Mouse (Mus musculus) heart, embryonic 13.5 days (tissue): Measurements from ENCODE around the gene Abhd14b. TPM values are rescaled to one million over a fixed set of nuclear protein-coding genes. Genes with fewer than 3 reads are reported as not detected.

Experiments used
- ATAC-seq: fragments of 200-750 bp; cut with Nextera tagmentation; 2 replicates; pipeline ENCODE4 v1.8.0; 2017; ENCODE audit warnings: moderate TSS enrichment; ENCODE audit not compliant: insufficient number of reproducible peaks, low FRiP score, low TSS enrichment; ENCODE audit errors: extremely low read depth
- H3K27ac ChIP-seq: fragments of 300-500 bp; sonication (generic); replicated peaks from 2 replicates; pipeline ENCODE4 v1.5.1; 2015; ENCODE audit warnings: moderate library complexity, mild to moderate bottlenecking, inconsistent platforms
- H3K27me3 ChIP-seq: fragments of 300-500 bp; sonication (generic); replicated peaks from 2 replicates; pipeline ENCODE4 v1.6.1; 2015; ENCODE audit warnings: mild to moderate bottlenecking, inconsistent platforms
- H3K36me3 ChIP-seq: fragments of 300-500 bp; sonication (generic); 2 replicates; pipeline ENCODE4 v1.6.1; 2015; ENCODE audit warnings: mild to moderate bottlenecking, inconsistent platforms
- H3K4me1 ChIP-seq: fragments of 300-500 bp; sonication (generic); 2 replicates; pipeline ENCODE4 v1.6.1; 2015; ENCODE audit warnings: inconsistent platforms
- H3K4me2 ChIP-seq: fragments of 300-500 bp; sonication (generic); 2 replicates; pipeline ENCODE4 v1.6.1; 2015; ENCODE audit warnings: inconsistent platforms, mild to moderate bottlenecking, moderate library complexity
- H3K4me3 ChIP-seq: fragments of 300-500 bp; sonication (generic); 2 replicates; pipeline ENCODE4 v1.5.1; 2015; ENCODE audit warnings: moderate library complexity, mild to moderate bottlenecking, inconsistent platforms
- H3K9ac ChIP-seq: fragments of 300-500 bp; sonication (generic); 2 replicates; pipeline ENCODE4 v1.6.1; 2015; ENCODE audit warnings: inconsistent platforms, mild to moderate bottlenecking, moderate library complexity
- H3K9me3 ChIP-seq: fragments of 300-500 bp; sonication (generic); 2 replicates; pipeline ENCODE4 v1.6.1; 2016; ENCODE audit warnings: inconsistent platforms
- WGBS: fragments of 180-500 bp; shearing (Covaris S2); methylation state at CpG from one replicate; pipeline ENCODE4 v1.1.7; 2015; ENCODE audit warnings: mixed read lengths; 5-methylcytosine and 5-hydroxymethylcytosine counted together
- polyA plus RNA-seq: library from polyadenylated mRNA; unstranded; fragments of >200 nt; fragmentation: Nextera tagmentation; extraction: Ambion mirVana; gene quantifications from 2 replicates; pipeline ENCODE4 v1.2.1, GENCODE M21; 2015

The Abhd14b gene
- polyA plus RNA-seq, 1 experiment from 2014 or later = 7.4 TPM

GRCm38 (mm10) chr9:106461026-106461415, 13.8 kb downstream of the Abhd14b start:
- Histone ChIP-seq H3K4me2 (no peak overlapping the region), H3K4me1 (peaks cover 51% of the 10 kb centered on the region), H3K36me3 (peaks cover 53% of the 10 kb centered on the region), H3K4me3 (no peak overlapping the region), H3K9ac (no peak overlapping the region), H3K27ac (no peak overlapping the region), H3K9me3 (no peaks in the 10 kb centered on the region), H3K27me3 (peaks cover 18% of the 10 kb centered on the region)
- WGBS = 83% methylated on average over 9 of the region's 9 CpGs
- ATAC-seq = no peak

- H3K9ac ChIP-seq = no peak overlapping the region
- no peak overlapping the region for H3K27ac ChIP-seq
- H3K4me1 ChIP-seq = peaks cover 43% of the 10 kb centered on the region
- H3K4me3 ChIP-seq = no peak overlapping the region
- no peak overlapping the region for H3K4me2 ChIP-seq
- no peaks in the 10 kb centered on the region for H3K9me3 ChIP-seq
- no peak for ATAC-seq
- whole genome bisulfite sequencing = 79% methylated on average over 16 of the region's 16 CpGs
- H3K27me3 ChIP-seq = peaks cover 21% of the 10 kb centered on the region
- peaks cover 53% of the 10 kb centered on the region for H3K36me3 ChIP-seq
Measured at GRCm38 (mm10) chr9:106461641-106462429, 14.6 kb downstream of the Abhd14b start.

DNA sequence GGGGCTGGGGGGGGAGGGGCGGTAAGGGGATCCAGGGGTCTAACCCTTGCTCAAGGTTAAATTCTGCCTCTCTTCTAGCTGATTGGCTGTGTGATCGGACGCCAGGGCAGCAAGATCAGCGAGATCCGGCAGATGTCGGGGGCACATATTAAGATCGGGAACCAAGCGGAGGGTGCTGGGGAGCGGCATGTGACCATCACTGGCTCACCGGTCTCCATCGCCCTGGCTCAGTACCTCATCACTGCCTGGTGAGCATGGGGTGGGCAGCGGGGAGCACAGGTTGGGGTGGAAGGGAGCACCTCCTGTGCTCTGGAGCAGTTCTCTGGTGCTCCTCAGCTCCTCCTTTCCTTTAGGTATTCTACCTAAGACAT, 15.2 kb downstream of the Abhd14b start:
- Histone ChIP-seq H3K27ac (no peak overlapping the region), H3K27me3 (peaks cover 21% of the 10 kb centered on the region), H3K4me1 (peaks cover 37% of the 10 kb centered on the region), H3K4me3 (no peak overlapping the region), H3K9ac (no peak overlapping the region), H3K9me3 (no peaks in the 10 kb centered on the region), H3K4me2 (no peak overlapping the region), H3K36me3 (peaks cover 53% of the 10 kb centered on the region)
- WGBS = 85% methylated on average over 12 of the region's 12 CpGs
- no peak for ATAC-seq

GRCm38 (mm10) chr9:106463122-106464063, 16.1 kb downstream of the Abhd14b start:
- Histone ChIP-seq H3K27ac (no peak overlapping the region), H3K4me2 (no peak overlapping the region), H3K4me3 (no peak overlapping the region), H3K4me1 (peaks cover 28% of the 10 kb centered on the region), H3K27me3 (peaks cover 21% of the 10 kb centered on the region), H3K9me3 (no peaks in the 10 kb centered on the region), H3K36me3 (peaks cover 46% of the 10 kb centered on the region), H3K9ac (no peak overlapping the region)
- ATAC-seq = no peak
- 81% methylated on average over 21 of the region's 21 CpGs for WGBS

GRCm38 (mm10) chr9:106464751-106465541, 17.7 kb downstream of the Abhd14b start:
- Histone ChIP-seq H3K4me2 (peak overlapping the region; percentile 98), H3K4me1 (peaks cover 18% of the 10 kb centered on the region), H3K4me3 (peak overlapping the region; percentile 65), H3K9ac (peak overlapping the region; percentile 84), H3K27me3 (peaks cover 21% of the 10 kb centered on the region), H3K9me3 (no peaks in the 10 kb centered on the region), H3K36me3 (peaks cover 41% of the 10 kb centered on the region), H3K27ac (peak overlapping the region; percentile 46)
- peak; percentile 23; the same call in 1 of the 2 replicates for ATAC-seq
- WGBS = 2% methylated on average over 99 of the region's 99 CpGs

GRCm38 (mm10) chr9:106465571-106466200, 18.4 kb downstream of the Abhd14b start, which contains the start of gene Gpr62:
Gene Gpr62, minus strand, starts transcription at chr9:106465938.
- peak within 1 kb of the TSS; percentile 46 for H3K27ac ChIP-seq
- WGBS = 33% methylated on average over 26 of the region's 26 CpGs
- no peak for ATAC-seq

DNA sequence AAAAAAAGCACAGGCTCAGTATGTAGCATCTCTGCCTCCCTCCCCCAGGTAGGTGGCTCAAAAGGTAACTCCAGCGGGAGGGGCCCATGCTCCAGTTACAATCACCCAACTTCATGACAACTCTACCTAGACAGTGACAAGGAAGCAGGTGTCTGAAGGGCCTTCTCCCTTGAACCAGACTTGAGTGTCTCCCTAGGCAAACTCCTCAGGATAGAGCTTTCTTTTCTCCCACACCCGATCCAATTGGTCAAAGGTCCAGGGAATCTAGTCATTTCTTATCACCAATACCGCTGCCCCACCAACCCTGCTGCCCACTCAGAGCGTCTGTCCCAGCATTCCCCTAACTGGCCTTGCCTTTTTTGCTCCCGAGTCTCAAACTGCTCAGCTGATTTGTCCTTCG, 19.5 kb downstream of the Abhd14b start:
- peaks cover 22% of the 10 kb centered on the region for H3K4me1 ChIP-seq
- H3K9ac ChIP-seq = no peak overlapping the region
- H3K4me2 ChIP-seq = no peak overlapping the region
- H3K27me3 ChIP-seq = peaks cover 21% of the 10 kb centered on the region
- no peak overlapping the region for H3K27ac ChIP-seq
- H3K9me3 ChIP-seq = no peaks in the 10 kb centered on the region
- no peak for ATAC-seq
- WGBS = 77% methylated on average over 6 of the region's 6 CpGs
- no peak overlapping the region for H3K4me3 ChIP-seq
- H3K36me3 ChIP-seq = peaks cover 24% of the 10 kb centered on the region

More at GRCm38 (mm10) chr9:106465571-106466200, 18.4 kb downstream of the Abhd14b start, which contains the start of gene Gpr62:
- no peaks in the 10 kb centered on the region for H3K9me3 ChIP-seq
- H3K27me3 ChIP-seq = peaks cover 21% of the 10 kb centered on the region
- peak within 1 kb of the TSS; percentile 98 for H3K4me2 ChIP-seq
- H3K36me3 ChIP-seq = peaks cover 33% of the 10 kb centered on the region
- H3K9ac ChIP-seq = peak within 1 kb of the TSS; percentile 84
- H3K4me3 ChIP-seq = peak within 1 kb of the TSS; percentile 65
- peaks cover 18% of the 10 kb centered on the region for H3K4me1 ChIP-seq

DNA sequence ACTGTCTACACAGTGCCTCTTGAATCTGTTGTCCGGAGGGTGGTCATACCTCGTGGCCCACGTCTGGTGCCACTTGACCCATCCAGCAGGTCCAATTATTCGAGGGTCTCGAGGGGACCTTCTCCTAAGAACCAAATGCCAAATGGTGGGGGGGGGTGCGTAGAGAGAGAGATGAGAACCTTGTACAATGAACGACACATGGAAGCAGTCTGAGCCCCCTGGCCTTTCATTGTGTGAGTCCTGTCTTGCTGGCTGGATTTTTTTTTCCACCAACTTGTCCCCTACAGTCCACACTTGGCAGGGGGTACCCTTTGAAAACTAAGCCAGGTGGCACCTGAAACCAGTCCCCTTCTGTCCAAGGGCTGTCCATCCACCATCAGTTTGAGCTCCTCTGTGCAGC, 20.5 kb downstream of the Abhd14b start:
- no peaks in the 10 kb centered on the region for H3K9me3 ChIP-seq
- no peak overlapping the region for H3K4me2 ChIP-seq
- no peak for ATAC-seq
- H3K27ac ChIP-seq = no peak overlapping the region
- 86% methylated on average over 7 of the region's 7 CpGs for WGBS
- H3K4me3 ChIP-seq = no peak overlapping the region
- no peak overlapping the region for H3K9ac ChIP-seq
- peaks cover 32% of the 10 kb centered on the region for H3K4me1 ChIP-seq
- H3K36me3 ChIP-seq = peaks cover 14% of the 10 kb centered on the region
- H3K27me3 ChIP-seq = peaks cover 21% of the 10 kb centered on the region

DNA sequence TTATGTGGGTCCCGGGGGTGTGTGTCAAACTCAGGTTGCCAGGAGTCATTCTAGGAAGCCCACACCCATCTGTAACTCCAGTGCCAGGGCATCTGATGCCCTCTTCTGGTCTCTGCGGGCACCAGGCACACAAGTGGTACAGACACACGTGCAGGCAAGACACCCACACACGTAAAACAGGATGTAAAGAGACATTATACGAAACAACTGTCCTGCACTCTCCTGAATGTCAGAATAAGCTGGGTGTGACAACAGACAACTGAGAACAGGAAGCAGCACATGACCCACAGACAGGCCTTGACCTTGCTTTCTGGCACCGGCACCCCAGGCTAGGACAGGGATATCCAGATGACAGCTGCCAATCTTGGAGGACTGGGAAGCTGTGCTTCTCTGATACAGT, 22.1 kb downstream of the Abhd14b start:
- ATAC-seq = no peak
- 65% methylated on average over 6 of the region's 6 CpGs for WGBS
- Histone ChIP-seq H3K27me3 (peaks cover 15% of the 10 kb centered on the region), H3K4me3 (no peak overlapping the region), H3K27ac (no peak overlapping the region), H3K9me3 (no peaks in the 10 kb centered on the region), H3K4me2 (no peak overlapping the region), H3K4me1 (peaks cover 34% of the 10 kb centered on the region), H3K9ac (no peak overlapping the region), H3K36me3 (no peaks in the 10 kb centered on the region; the same call in 1 of the 2 replicates)

GRCm38 (mm10) chr9:106469776-106470175, 22.5 kb downstream of the Abhd14b start:
- peaks cover 34% of the 10 kb centered on the region for H3K4me1 ChIP-seq
- no peak overlapping the region for H3K4me3 ChIP-seq
- ATAC-seq = no peak
- WGBS = 59% methylated on average over 9 of the region's 9 CpGs
- no peak overlapping the region for H3K27ac ChIP-seq
- no peak overlapping the region for H3K9ac ChIP-seq
- H3K9me3 ChIP-seq = no peaks in the 10 kb centered on the region
- H3K36me3 ChIP-seq = no peaks in the 10 kb centered on the region
- peaks cover 15% of the 10 kb centered on the region for H3K27me3 ChIP-seq
- H3K4me2 ChIP-seq = no peak overlapping the region
